Mouse (Mus musculus) ES-Bruce4 (cell line): ENCODE measurements around the gene Myo1h.
A peak's percentile ranks its signal among the peaks of the same experiment; 100 is the strongest.

ENCODE experiments used
- CTCF ChIP-seq: IDR thresholded peaks from one replicate; pipeline ENCODE4 v1.8.1; 2011; ENCODE audit warnings: low read depth, low read length
- EP300 ChIP-seq: IDR thresholded peaks from 2 replicates; pipeline ENCODE4 v1.6.1; 2011; ENCODE audit warnings: low read depth, low read length; ENCODE audit not compliant: insufficient read depth
- POLR2A ChIP-seq: IDR thresholded peaks from one replicate; pipeline ENCODE4 v1.8.1; 2011; ENCODE audit warnings: low read length; ENCODE audit not compliant: insufficient read depth

GRCm38 (mm10) chr5:114273693-114274402, 15.1 kb upstream of the Myo1h start, which contains the start of gene Foxn4:
- TF ChIP-seq CTCF (no peak), EP300 (0 out of 2 replicates have a peak, but pooled peaks have one; percentile 6), POLR2A (no peak)
